Mouse (Mus musculus) stomach, embryonic 16.5 days (tissue): ENCODE data around the gene Kdm3a. TPM values are rescaled to one million over a fixed set of nuclear protein-coding genes. Genes with fewer than 3 reads are reported as not detected.

ENCODE experiments used
- ATAC-seq: fragments of 200-750 bp; cut with Nextera tagmentation; 2 replicates; pipeline ENCODE4 v1.8.0; 2017; ENCODE audit warnings: moderate number of reproducible peaks, moderate TSS enrichment; ENCODE audit not compliant: insufficient read depth, low FRiP score
- H3K27ac ChIP-seq: fragments of 300-500 bp; sonication (generic); 2 replicates; pipeline ENCODE4 v1.5.1; 2014; ENCODE audit warnings: low read length
- H3K27me3 ChIP-seq: fragments of 300-500 bp; sonication (generic); 2 replicates; pipeline ENCODE4 v1.6.1; 2014; ENCODE audit warnings: low read length, control low read depth, mixed read lengths; ENCODE audit not compliant: control insufficient read depth, insufficient read depth
- H3K36me3 ChIP-seq: fragments of 300-500 bp; sonication (generic); 2 replicates; pipeline ENCODE4 v1.6.1; 2014; ENCODE audit warnings: low read length; ENCODE audit not compliant: control insufficient read depth, insufficient read depth
- H3K4me1 ChIP-seq: fragments of 300-500 bp; sonication (generic); 2 replicates; pipeline ENCODE4 v1.6.1; 2014; ENCODE audit warnings: low read length, control low read depth, mixed read lengths; ENCODE audit not compliant: control insufficient read depth, insufficient read depth
- H3K4me2 ChIP-seq: fragments of 300-500 bp; sonication (generic); 2 replicates; pipeline ENCODE4 v1.6.1; 2014; ENCODE audit warnings: low read depth, low read length, mixed read lengths
- H3K4me3 ChIP-seq: fragments of 300-500 bp; sonication (generic); replicated peaks from 2 replicates; pipeline ENCODE4 v1.5.1; 2014; ENCODE audit warnings: mild to moderate bottlenecking, low read length
- H3K9ac ChIP-seq: fragments of 300-500 bp; sonication (generic); 2 replicates; pipeline ENCODE4 v1.6.1; 2014; ENCODE audit warnings: low read length
- H3K9me3 ChIP-seq: fragments of 300-500 bp; sonication (generic); replicated peaks from 2 replicates; pipeline ENCODE4 v1.6.1; 2016; ENCODE audit warnings: low read length, control low read depth; ENCODE audit not compliant: control insufficient read depth
- WGBS: fragments of 180-500 bp; shearing (Covaris S2); extraction: QIAGEN DNeasy Blood & Tissue Kit; methylation state at CpG from one replicate; pipeline ENCODE4 v1.1.7; 2014; 5-methylcytosine and 5-hydroxymethylcytosine counted together
- polyA plus RNA-seq: library from polyadenylated mRNA; unstranded; fragments of >200 nt; fragmentation: Nextera tagmentation; extraction: Ambion mirVana; gene quantifications from 2 replicates; pipeline ENCODE4 v1.2.1, GENCODE M21; 2015

Gene Kdm3a
- polyA plus RNA-seq, 1 experiment from 2014 or later = 45.8 TPM

GRCm38 (mm10) chr6:71607756-71608155 lies 25.0 kb downstream of the Kdm3a start:
- H3K36me3 ChIP-seq = peaks cover 27% of the 10 kb centered on the region

DNA sequence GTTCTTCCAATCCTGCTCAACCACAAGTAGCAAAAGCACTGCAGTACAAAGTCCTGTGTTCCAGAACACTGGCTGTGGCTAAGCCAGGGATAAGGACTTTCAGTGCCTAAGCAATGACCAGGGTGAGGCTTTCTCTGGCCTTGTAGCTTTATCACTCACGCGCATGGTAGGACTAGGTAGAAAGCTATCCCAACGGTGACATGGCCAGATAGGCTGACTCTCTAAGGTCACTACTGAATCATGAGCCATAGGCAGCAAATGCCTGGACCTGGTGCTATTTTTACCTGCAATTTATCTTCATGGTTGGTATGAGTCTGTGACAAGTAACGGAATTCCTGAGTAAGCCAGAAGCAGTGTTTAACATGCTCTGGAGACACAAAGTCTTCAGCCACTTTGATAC lies 42.6 kb downstream of the Kdm3a start:
- no peak for ATAC-seq
- Histone ChIP-seq H3K4me1 (no peaks in the 10 kb centered on the region), H3K4me2 (no peak overlapping the region), H3K36me3 (peaks cover 35% of the 10 kb centered on the region), H3K9ac (no peak overlapping the region), H3K27ac (no peak overlapping the region), H3K9me3 (no peaks in the 10 kb centered on the region), H3K27me3 (no peaks in the 10 kb centered on the region), H3K4me3 (no peak overlapping the region)
- 85% methylated on average over 4 of the region's 4 CpGs for WGBS

More at GRCm38 (mm10) chr6:71607756-71608155, 25.0 kb downstream of the Kdm3a start:
- no peak for ATAC-seq
- no peak overlapping the region for H3K4me2 ChIP-seq
- H3K9ac ChIP-seq = no peak overlapping the region
- H3K27me3 ChIP-seq = no peaks in the 10 kb centered on the region
- H3K27ac ChIP-seq = no peak overlapping the region
- no peaks in the 10 kb centered on the region for H3K4me1 ChIP-seq
- WGBS = 89% methylated on average over 3 of the region's 3 CpGs
- H3K4me3 ChIP-seq = no peak overlapping the region
- H3K9me3 ChIP-seq = no peaks in the 10 kb centered on the region

GRCm38 (mm10) chr6:71589401-71589800 lies 43.4 kb downstream of the Kdm3a start:
- H3K27me3 ChIP-seq = no peaks in the 10 kb centered on the region
- H3K9me3 ChIP-seq = no peaks in the 10 kb centered on the region
- no peak overlapping the region for H3K4me3 ChIP-seq
- ATAC-seq = no peak
- no peak overlapping the region for H3K9ac ChIP-seq
- no peak overlapping the region for H3K4me2 ChIP-seq
- 92% methylated on average over 1 of the region's 1 CpGs for WGBS
- H3K27ac ChIP-seq = no peak overlapping the region
- H3K4me1 ChIP-seq = no peaks in the 10 kb centered on the region
- H3K36me3 ChIP-seq = peaks cover 35% of the 10 kb centered on the region

DNA sequence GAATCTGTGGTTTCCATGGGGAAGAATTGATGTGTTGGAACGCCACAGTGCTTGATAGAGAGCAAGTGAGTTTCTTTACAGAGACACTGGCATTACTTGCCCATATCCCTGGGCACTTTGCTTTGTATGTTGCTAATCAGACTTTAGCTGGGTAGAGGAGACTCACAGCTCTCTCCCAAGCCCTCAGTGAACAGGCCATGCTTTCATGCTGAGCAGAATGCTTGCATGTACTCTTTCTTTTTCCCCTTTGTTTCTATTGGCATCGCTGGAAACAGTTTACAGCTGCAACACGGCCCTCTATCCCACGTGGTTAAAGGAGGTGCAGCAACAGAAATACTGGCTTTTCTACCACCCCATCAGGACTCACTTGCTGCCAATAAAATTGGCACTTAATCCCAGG lies 49.6 kb downstream of the Kdm3a start:
- Histone ChIP-seq H3K27ac (no peak overlapping the region), H3K4me3 (no peak overlapping the region), H3K4me1 (no peaks in the 10 kb centered on the region), H3K27me3 (no peaks in the 10 kb centered on the region), H3K36me3 (peaks cover 5% of the 10 kb centered on the region), H3K4me2 (no peak overlapping the region), H3K9ac (no peak overlapping the region), H3K9me3 (no peaks in the 10 kb centered on the region)
- ATAC-seq = no peak
- WGBS = 72% methylated on average over 4 of the region's 4 CpGs

GRCm38 (mm10) chr6:71579478-71579877 lies 53.3 kb downstream of the Kdm3a start:
- Histone ChIP-seq H3K9ac (no peak overlapping the region), H3K27ac (no peak overlapping the region), H3K4me2 (no peak overlapping the region), H3K4me1 (no peaks in the 10 kb centered on the region), H3K27me3 (no peaks in the 10 kb centered on the region), H3K9me3 (no peaks in the 10 kb centered on the region), H3K36me3 (peaks cover 3% of the 10 kb centered on the region; the same call in 1 of the 2 replicates), H3K4me3 (no peak overlapping the region)
- ATAC-seq = no peak
- WGBS = 94% methylated on average over 11 of the region's 11 CpGs

GRCm38 (mm10) chr6:71575359-71575758 lies 57.4 kb downstream of the Kdm3a start:
- no peaks in the 10 kb centered on the region for H3K27me3 ChIP-seq
- H3K9me3 ChIP-seq = no peaks in the 10 kb centered on the region
- H3K27ac ChIP-seq = no peak overlapping the region
- H3K4me1 ChIP-seq = no peaks in the 10 kb centered on the region
- H3K4me3 ChIP-seq = no peak overlapping the region
- WGBS = 86% methylated on average over 1 of the region's 1 CpGs
- H3K4me2 ChIP-seq = no peak overlapping the region
- H3K36me3 ChIP-seq = peaks cover 7% of the 10 kb centered on the region; the same call in 1 of the 2 replicates
- no peak for ATAC-seq
- H3K9ac ChIP-seq = no peak overlapping the region

- Histone ChIP-seq H3K4me2 (no peak overlapping the region), H3K27ac (no peak overlapping the region), H3K9ac (no peak overlapping the region), H3K9me3 (no peaks in the 10 kb centered on the region), H3K36me3 (peaks cover 7% of the 10 kb centered on the region; the same call in 1 of the 2 replicates), H3K4me1 (no peaks in the 10 kb centered on the region), H3K4me3 (no peak overlapping the region), H3K27me3 (no peaks in the 10 kb centered on the region)
- no peak for ATAC-seq
- 41% methylated on average over 2 of the region's 2 CpGs for WGBS
Measured at GRCm38 (mm10) chr6:71569025-71569424, 63.8 kb downstream of the Kdm3a start.

DNA sequence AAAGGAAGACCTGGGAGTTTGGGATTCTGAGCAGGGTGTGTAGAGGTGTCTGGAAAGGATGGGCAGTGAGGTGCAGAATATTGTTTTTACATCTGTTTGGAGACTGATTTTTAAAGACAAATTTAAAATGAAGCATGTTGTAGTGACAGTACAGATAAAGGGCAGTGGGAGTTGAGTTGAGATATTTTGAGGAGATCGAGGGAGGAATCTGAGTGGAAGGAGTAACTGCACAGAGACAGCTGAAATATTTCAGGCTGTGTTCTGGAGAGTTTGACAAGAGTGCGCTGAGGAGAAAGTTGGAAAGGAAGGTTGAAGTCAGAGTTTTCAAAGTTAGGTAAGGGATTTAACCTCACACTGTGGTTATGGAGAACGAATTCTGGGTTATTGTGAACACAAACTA lies 64.2 kb downstream of the Kdm3a start:
- ATAC-seq = no peak
- H3K9ac ChIP-seq = no peak overlapping the region
- WGBS = 60% methylated on average over 3 of the region's 3 CpGs
- no peaks in the 10 kb centered on the region for H3K9me3 ChIP-seq
- no peaks in the 10 kb centered on the region for H3K4me1 ChIP-seq
- no peak overlapping the region for H3K27ac ChIP-seq
- no peaks in the 10 kb centered on the region for H3K27me3 ChIP-seq
- H3K36me3 ChIP-seq = peaks cover 7% of the 10 kb centered on the region; the same call in 1 of the 2 replicates
- H3K4me3 ChIP-seq = no peak overlapping the region
- H3K4me2 ChIP-seq = no peak overlapping the region

DNA sequence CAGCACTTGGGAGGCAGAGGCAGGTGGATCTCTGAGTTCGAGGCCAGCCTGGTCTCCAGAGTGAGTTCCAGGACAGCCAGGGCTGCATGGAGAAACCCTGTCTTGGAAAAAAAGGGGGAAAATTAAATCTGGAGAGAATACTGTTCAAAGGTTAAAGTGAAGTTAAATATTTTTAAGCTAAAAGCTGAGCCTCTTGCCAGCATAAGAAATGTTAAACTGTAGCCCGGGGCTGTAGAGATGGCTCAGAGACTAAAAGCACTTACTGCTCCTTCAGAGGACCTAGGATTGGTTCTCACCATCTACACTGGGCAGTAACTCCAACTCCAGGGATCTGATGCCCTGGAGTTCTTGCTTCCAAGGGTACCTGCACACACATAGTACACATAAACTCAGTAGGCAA lies 76.0 kb downstream of the Kdm3a start:
- ATAC-seq = no peak
- WGBS = 95% methylated on average over 2 of the region's 2 CpGs
- H3K4me2 ChIP-seq = no peak overlapping the region

DNA sequence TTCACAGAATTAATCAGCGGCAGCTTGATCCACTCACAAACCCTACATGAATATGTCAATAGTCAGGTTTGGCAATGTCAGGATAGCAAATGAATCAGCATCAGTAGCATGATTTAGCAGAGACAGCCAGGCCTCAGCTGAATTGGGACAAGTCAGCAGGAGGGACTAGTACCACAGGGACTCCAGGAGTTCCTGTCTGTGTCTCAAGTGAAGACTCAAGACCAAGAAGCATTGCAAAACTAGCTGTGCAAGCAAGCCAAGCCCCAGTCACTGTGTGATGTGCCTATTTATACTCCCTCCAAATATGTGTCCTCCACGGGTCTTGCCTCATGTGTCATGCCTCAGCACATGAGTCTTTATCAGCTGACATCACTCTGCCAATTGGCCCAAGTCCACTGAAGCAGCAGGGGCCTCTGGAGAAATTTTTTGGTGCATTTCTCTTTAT lies 77.3 kb downstream of the Kdm3a start:
- H3K4me3 ChIP-seq = no peak overlapping the region
- H3K4me1 ChIP-seq = no peaks in the 10 kb centered on the region
- H3K9me3 ChIP-seq = no peaks in the 10 kb centered on the region
- H3K4me2 ChIP-seq = no peak overlapping the region
- H3K36me3 ChIP-seq = no peaks in the 10 kb centered on the region
- H3K27me3 ChIP-seq = no peaks in the 10 kb centered on the region
- no peak overlapping the region for H3K27ac ChIP-seq
- H3K9ac ChIP-seq = no peak overlapping the region
- no peak for ATAC-seq
- 83% methylated on average over 2 of the region's 2 CpGs for WGBS

More for the DNA sequence above, 76.0 kb downstream of the Kdm3a start:
- Histone ChIP-seq H3K36me3 (no peaks in the 10 kb centered on the region), H3K9ac (no peak overlapping the region), H3K4me3 (no peak overlapping the region), H3K27ac (no peak overlapping the region), H3K9me3 (no peaks in the 10 kb centered on the region), H3K4me1 (no peaks in the 10 kb centered on the region), H3K27me3 (no peaks in the 10 kb centered on the region)
